Mouse (Mus musculus) heart, postnatal 10 days (tissue): Measurements from ENCODE around the gene Car6. TPM values are rescaled to one million over a fixed set of nuclear protein-coding genes. Genes with fewer than 3 reads are reported as not detected.

Source experiments
- DNase-seq, 2 experiments: peaks; one replicate each; pipeline ENCODE4 v3.0.0; 2021
- intact Hi-C: fragments of 180-260 bp; cut with DNase I; formaldehyde crosslinking; loops from one replicate; pipeline ENCODE4 v1.15.1; 2025
- total RNA-seq, 2 experiments: library from RNA; stranded (reverse); gene quantifications; 2 replicates each; pipeline ENCODE4 v1.2.3; 2021

Gene Car6
- not detected for total RNA-seq

DNA sequence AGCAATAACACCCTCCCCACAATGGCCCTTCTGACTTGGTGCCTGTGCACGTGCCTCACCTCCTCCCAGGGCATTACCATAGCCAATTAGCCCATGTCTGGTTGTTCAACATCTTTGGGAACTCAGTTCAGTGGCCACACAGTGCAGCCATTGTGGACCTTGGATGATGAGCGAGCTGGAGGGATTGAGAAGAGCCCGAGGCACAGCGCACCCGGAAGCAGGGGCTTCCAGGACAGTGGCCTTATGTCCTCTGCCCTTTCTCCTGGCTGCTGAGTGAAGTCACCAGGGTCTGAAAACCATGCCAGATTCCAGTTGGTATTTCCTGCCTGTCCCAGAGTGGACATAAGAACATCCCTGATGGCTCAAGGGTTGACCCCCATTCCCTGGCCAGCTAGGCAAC, at the start of gene Car6:
TSS of gene Car6 (minus strand) at position 101 of the 400 bp plus-strand sequence.
- DNase-seq, result no peak
- intact Hi-C loops, result no loop called here

DNA sequence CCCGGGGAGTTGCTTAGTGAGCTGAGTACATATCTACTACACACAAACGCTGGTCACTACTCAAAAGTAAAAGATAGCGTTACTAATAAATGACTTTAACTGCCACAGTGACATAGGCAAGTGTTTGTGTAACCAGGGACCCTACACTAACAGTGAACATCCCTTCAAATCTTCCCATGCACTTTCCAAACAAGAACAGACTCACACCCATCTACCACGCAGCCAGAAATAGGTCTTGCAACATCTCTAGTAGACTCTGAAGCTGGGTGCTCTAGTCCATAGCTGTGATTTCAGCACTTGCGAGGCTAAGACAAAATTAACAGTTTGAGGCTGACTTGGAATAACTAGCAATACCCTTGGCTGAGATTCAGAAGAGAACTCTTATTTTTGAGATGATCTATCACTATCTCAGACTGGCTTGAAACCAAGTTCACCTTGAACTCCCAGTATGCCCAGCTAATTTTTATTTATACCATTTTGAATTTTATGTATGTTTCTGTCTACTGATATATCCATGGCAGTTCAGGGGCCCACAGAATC, 48.7 kb upstream of the Car6 start:
- DNase-seq, result no peak
- intact Hi-C loops, result loop anchor here (2.0 kb wide), 1 partner anchor 31 kb away; no protein-coding TSS in a partner anchor

DNA sequence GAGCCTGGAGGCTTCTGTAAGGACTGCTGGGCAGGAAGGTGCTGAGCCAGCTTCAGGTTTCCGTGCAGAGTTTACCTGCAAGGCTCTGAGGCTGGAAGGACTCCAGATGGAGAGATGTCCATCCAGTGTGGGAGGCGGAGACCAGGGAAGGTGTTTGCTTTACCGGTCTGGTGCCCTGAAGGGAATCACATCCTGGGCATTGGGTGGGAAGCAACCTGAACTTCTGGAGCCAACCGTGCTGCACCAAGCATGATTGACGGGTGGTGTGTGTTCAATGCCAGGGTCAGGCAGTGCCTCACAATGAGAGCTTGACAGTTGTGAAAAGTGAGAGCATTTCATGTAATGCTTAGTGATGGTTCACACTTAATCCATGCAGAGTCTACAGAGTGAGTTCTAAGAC, 47.8 kb upstream of the Car6 start:
- intact Hi-C loops, result loop anchor here (2.0 kb wide), 1 partner anchor 30 kb away; no protein-coding TSS in a partner anchor
- no peak for DNase-seq

DNA sequence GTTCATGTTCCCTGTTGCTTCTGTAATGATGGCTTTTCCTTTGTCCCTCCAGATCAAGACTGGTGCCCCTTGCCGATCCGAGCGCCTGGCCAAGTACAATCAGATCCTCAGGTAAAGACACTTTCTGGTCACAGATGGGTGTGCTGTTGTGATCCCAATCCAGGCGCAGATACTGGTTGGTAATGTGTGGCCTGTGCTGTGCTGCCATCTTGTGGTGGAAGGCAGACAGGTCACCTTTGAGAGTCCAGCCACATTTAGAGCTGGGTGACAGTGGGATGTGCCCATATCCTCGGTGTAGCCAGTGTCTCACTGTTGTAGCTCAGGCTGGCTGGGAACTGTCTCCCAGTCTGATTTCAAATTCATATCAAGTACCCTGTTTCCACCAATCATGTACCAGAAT, 46.9 kb upstream of the Car6 start:
- DNase-seq, result peak; percentile 73 to 84

DNA sequence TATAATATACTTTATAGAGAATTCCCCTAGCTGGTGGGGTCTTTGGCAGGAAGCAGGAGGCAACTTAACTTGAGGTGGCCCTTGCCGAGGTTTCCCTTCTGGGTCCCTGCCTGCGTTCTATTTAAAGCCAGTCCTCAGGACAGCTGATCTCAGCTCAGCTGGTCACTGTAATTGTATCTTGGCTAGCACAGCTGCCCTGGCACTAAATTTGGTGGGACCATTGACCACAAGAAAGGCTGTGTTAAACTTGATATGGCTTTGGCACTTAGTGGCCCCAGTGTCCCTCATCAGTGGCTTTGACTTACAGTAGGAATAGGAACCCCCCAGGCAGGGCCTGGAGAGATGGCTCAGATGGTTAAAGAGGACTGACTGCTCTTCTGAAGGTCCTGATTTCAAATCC, 44.7 kb upstream of the Car6 start:
- intact Hi-C loops, result no loop called here
- peak; percentile 59 to 61 for DNase-seq

More for the DNA sequence above, 46.9 kb upstream of the Car6 start:
- intact Hi-C loops, result loop anchor here (2.0 kb wide), 1 partner anchor 29 kb away; no protein-coding TSS in a partner anchor

DNA sequence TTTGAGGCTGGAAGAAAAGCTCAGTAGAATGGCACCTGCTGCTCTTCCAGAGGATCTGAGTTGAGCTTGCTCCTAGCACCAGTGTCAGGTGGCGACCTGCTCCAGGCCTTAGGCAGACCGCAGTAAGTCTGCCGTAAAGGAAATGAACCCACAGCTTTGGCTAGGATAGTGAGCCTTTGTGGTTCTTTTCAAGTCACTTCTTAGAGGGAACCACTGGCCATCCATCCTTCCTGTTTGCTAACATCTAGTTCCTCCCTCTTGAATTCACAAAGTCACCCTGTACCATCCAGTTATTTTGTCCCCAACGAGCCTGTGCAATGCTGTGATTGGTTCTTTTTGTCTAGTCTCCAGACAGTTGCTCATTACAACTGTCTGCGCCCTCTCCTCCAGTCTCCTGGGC, 41.6 kb upstream of the Car6 start:
- intact Hi-C loops, result no loop called here
- no peak for DNase-seq

DNA sequence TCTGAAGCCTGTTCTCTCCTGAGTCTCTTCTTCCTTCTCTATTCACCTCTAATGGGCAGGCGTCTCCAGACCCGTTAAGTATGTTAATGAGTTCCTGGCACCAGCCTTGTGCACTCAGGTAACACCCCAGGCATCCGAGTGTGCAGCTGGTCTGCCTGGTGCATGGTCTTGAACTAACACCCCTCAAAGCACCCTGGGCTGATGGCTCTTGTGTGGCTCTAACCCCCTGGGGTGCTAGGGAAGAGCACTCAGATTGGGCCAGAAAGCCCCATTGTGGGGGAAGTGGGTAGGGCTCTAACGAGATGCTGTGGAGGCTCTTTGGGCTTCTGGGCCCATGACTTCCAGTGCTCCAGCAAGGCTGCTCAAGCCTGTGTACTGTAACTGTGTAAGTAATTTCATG, 40.6 kb upstream of the Car6 start:
- intact Hi-C loops, result loop anchor here (2.0 kb wide), 1 partner anchor 65 kb away; no protein-coding TSS in a partner anchor
- DNase-seq, result no peak

DNA sequence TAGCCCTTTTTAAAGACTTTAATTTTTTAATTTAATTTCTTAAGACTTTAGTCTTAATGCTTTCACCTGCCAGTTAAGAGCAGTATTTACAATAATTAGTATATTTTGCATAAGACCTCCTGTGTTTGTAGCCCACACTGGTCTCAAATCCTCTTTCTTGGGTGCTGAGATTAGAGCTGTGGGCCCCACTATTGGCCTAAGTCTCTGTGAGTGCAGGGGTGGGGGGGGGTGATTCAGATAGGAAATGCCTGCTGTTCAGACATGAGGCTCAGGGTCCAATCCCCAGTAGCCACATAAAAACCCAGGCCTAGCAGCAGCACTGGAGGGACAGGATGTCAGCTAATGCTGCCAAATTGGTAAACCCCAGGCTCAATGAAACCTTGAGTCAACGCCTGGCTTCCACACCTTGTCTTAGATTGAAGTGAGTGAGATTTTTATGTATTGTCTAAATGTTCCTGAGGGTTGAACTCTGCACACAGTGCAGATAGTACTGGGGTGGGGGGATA, 39.3 kb upstream of the Car6 start:
- no peak for DNase-seq
- intact Hi-C loops, result loop anchor here (1.0 to 2.0 kb wide), 2 partner anchors 46 to 64 kb away; no protein-coding TSS in a partner anchor

DNA sequence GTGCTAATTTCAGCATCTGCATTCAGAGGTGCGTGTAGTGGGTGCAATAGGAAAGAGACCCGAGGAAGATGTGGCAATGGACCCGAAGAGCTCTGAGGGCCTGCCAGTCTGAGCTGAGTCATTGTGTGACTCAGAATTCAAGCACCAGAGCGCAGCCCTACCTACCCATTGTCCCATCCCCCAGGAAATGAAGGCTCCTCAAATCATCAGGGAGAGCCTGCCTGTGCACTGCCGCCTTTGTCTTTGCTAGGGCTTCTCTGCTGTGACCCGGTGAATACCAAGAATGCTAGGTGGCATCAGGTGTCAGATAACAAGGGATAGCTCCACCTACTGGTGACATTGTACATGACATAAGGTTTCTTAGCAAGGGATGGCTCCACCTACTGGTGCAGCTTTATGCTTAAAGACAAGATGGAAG, 38.8 kb upstream of the Car6 start:
- intact Hi-C loops, result loop anchor here (1.0 to 2.0 kb wide), 2 partner anchors 46 to 63 kb away; no protein-coding TSS in a partner anchor
- peak; percentile 89 to 91 for DNase-seq

DNA sequence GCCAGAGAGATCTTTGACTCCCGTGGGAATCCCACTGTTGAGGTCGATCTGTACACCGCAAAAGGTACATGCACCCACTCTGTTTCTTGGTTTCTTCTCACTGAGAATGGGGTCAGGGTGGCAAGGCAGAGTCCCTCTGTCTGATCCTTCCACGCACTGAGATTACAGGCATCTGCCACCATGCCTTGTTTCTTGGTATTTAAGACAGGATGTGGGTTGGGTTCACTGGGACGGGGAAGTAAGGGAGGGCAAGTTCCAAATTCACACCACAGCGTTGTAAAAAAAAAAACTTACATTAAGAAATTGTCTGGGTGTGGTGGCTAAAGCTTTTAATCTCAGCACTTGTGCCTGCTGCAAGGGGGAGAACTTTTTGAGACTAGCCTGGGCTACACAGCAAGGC, 38.4 kb upstream of the Car6 start:
- intact Hi-C loops, result no loop called here
- no peak for DNase-seq

DNA sequence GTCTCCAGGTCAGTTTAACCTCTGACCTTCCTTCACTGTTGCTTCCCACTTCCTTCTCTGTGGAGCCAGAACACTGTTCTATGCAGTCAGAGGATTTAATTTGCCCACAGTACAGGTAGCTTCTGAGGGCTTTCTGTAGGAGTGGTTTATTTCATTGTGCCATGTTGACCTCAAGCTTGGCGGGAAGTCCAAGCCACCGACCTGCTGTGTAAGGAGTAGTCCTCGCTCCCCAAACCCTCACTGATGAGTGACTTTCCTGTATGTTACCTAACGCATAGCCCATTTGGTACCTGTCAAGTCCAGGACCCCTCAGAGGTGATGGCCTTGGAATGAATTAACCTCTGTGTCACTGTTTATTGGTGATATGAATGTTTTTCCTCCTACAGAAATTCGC, 38.0 kb upstream of the Car6 start:
- intact Hi-C loops, result no loop called here
- DNase-seq, result no peak

DNA sequence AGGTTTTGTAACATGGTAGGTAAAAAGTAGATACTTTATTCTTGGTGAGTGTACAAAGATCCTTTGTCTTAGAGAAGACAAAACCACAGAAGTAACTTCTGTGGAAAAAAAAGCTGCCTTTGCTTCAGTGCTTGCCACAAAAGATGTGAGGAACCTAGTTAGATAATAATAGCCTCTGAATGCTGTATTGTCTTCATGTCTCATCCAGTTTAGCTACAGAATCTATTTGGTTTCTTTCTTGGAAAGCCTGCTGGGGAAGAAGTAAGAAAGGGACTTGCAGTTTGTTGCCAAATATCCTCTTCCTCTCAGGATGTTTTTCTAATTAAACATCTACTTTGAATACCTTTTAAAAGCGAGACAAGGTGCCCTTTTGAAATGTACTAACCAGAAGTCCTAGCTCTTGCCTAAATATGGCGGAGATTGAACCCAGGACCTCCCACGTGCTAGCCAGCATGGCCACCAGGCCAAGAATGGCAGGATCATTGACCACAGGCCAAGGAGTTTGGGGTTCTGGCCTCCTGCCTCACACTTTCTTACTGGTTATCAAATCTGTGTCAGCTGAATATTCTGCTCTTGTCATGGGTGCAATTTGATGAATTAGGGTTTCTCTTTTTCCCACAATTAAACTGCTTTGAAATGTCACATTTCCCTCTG, 37.4 kb upstream of the Car6 start:
- DNase-seq, result peak; percentile 57 to 59
- intact Hi-C loops, result no loop called here

DNA sequence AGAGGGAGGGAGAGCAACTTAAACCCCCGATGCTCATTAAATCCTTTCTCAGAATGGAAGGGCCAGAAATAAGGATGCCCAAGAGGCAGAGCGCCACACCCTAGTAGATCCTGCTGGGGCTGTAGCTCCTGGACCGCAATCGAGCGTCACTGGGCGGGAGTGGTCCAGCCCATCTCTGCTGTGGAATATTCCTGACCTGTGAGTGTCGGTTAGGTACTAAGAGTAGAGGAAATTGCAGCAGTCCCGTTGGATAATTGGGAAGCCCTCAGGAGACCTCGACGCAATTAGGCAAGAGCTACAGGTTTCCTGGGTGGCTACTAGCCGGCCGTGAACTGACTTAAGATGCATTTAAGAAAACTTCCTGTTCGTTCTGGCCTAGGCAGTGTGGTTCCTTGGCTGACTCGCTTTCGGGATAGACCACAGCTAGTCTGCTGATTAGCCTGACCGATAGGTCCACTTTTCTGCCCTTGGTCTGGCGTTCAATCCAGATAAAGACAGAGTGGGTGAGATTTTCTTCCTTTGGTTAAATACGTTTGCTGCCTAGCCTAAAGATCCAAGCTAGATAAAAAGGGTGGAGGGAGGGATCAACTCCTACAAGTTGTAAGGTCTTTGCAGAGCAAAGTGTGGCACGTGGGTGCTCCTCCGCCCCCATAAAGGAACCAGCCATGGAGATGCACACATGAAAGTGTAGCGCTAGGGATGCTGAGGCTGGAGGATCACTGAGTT, 36.7 kb upstream of the Car6 start:
- peak in 1 of 2 experiments; percentile 48 for DNase-seq

DNA sequence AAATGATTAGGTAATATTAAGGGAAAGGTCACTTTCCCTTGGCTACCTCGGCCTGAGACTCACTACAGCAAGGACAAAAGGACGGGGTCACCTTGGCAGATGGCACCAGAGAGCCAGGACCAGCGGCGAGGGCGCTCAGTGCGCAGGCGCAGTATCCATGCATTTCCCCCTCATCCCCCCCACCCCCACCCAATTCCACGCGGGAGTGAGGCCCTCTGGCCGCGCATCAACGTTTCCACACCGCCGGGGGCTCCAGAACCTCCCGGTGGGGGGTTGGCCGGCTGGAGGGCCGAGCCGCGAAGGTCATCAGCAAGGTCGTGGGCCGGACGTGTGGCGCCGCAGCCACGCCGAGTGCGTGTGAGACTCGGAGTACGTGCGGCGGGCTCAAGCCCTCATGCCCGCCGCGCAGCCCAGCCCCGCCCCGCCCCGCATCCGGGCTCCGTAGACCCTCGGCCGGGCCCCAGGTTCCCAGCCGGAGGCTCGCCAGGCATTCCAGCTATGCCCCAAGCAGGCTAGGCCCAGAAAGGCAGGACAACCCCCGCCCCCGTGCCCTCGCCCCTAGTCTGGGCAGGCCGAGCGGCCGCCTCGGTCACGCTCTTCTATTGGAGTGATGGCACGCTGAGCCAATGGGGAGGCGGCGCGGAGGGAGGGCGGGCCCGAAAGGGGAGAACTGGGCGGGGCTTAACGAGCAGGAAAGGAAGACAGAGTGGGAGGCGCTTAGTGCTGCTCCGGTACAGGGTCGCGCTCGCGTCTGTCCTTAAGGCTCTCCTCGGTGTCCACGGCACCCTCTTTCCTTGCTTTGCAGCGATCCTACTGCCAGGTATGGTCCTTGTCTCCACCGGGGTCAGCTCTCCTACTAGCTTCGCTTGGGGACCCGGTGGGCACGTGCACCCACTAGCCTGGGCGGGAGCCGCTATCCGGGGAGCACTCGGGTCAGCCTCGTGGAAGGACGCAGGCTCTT, 35.7 kb upstream of the Car6 start, which contains the start of gene Eno1:
TSS of gene Eno1 (plus strand) at position 201 of the 961 bp plus-strand sequence.
- intact Hi-C loops, result no loop called here
- peak; percentile 98 for DNase-seq

More for the DNA sequence above, 36.7 kb upstream of the Car6 start:
- intact Hi-C loops, result no loop called here

DNA sequence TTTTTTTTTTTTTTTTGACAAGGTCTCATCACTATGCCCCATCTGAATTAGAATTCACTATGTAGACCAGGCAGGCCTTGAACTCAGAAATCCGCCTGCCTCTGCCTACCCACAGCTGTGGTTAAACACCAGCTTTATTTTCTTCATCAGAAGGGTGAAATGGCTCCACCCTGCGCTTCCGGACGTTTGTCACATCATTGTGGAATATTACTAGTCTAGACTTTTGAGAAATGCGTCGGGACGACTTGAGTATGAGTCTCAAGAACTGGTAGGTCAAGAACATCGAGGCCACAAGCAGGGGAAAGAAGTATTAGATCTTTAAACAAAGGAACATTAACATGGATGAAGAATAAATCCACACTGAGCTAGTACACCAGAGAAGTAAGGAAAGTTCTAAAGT, 34.9 kb upstream of the Car6 start:
- intact Hi-C loops, result no loop called here
- no peak for DNase-seq

DNA sequence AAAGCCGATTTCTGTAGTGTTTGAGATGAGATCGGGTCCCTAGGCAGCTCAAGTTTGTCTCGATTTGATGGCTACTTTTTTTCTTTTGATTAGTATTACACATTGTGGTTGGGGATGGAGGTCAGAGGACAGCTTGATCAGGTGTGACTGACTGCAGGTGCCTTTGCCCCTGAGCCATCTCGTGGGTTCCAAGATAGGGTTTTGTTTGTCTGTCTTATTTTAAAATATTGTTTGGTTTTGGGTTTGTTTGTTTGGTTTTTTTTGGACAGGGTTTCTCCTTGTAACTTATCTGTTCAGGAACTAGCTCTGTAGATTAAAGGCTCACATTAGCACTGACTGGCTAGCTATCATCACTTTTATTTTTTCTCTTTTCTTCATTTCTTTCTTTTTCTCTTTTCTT, 34.5 kb upstream of the Car6 start:
- no peak for DNase-seq
- intact Hi-C loops, result no loop called here

DNA sequence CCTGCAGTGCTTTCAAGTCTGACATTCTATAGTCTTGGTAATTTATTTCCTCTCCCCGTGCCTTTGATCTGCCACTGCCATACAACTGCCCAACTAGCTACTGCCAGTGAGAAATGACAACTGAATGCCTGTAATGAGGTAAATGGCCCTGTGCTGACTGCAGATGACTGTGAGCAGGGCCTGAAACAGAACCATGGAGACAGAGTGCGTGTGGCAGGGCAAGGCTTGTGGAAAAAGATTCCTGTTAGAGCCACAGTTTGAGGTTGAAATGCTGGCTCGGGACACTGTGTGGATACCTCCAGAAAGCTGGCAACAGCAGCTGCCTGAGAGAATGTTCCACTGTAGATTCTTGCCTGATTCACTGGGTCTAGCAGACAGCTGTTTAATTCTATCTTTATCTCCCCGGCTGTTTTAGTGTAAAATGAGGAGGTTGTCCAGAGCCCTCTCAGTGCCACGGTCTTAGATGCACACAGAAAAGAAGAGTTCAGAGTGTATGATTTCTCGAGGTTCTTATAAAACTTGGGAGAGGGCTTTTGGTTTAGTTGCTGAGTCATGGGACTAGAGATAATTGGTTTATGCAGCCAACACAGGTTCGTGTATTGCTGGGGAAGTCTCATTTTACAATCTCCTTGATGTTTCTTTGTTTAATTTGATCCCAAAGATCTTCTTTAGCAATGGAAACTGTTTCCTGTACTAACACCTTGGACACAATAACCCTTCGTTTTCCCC, 33.6 kb upstream of the Car6 start:
- no peak for DNase-seq
- intact Hi-C loops, result no loop called here

DNA sequence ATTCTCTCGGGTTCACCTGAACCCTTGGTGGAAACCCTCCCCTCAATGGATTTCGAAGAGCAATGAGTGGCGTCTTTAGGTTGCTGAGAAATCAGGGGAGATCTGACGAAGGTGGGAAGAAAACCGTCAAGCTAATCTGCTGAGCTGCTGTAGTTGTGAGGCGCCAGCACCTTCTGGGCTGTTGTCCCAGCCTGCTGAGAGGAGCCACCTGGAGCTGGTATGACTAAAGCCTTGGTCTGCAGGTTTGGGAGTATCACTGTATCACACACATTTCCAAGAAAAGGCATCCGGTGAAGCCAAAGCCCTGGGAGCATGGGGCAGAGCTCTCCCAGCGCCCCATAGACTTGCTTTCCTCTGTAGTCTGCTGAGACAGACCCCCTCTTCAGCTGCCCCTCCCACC, 30.7 kb upstream of the Car6 start:
- DNase-seq, result no peak
- intact Hi-C loops, result no loop called here
